Mouse (Mus musculus) neural tube, embryonic 10.5 days (tissue): ENCODE data around the gene Olfr1156.

Source experiments
- DNase-seq: peaks from one replicate; pipeline ENCODE4 v3.0.0-alpha.2; 2017; ENCODE audit warnings: low spot score; ENCODE audit errors: extremely low spot score

Olfr1156 gene

DNA sequence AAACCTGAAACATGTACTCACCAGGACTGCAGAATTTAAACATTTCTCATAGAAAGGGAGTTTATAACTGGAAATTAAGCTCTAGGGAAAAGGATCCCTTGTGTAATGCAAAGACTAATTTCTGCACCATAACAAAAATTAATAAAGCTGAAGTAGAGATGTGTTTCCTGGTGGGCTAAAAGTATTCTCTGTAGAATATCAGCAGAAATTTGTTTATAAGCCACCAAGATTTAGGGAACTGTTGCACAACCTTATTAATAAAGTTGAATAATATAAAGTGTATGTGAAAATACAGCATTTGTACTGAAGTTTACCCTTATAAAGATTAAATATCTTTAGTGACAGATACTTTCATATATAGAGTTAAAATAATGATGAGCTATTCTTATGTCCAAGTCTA, at the start of gene Olfr1156:
TSS of gene Olfr1156 (minus strand) at position 101 of the 400 bp plus-strand sequence.
- no peak for DNase-seq

DNA sequence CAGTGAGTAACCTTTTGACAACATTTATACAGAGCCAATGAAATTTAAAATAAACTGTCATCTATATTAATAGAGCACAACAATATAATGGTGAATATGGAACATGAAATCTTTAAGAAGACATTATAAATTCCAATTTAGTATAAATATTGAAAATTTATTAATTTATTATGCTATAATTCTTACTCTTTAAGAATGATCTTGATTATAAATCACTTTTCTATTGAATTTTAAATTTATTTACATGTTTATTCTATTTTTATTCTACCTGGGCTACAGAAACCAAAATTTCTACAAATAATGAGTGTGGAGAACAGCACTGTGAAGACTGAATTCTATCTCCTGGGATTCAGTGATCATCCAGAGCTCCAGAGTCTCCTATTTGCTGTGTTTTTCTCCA, 36.9 kb upstream of the Olfr1156 start, which contains the start of gene Olfr1158:
TSS of gene Olfr1158 (plus strand) at position 301 of the 400 bp plus-strand sequence.
- no peak for DNase-seq

- DNase-seq: no peak
Measured at GRCm38 (mm10) chr2:87974563-87974962, 21.7 kb upstream of the Olfr1156 start, which contains the start of gene Olfr74. TSS of gene Olfr74 (minus strand) at chr2:87974663.

- DNase-seq: no peak
Measured at GRCm38 (mm10) chr2:87968199-87968598, 15.3 kb upstream of the Olfr1156 start, which contains the start of gene Olfr1157. TSS of gene Olfr1157 (minus strand) at chr2:87968299.

GRCm38 (mm10) chr2:87945037-87945436, 7.9 kb downstream of the Olfr1156 start, which contains the start of gene Olfr1155:
TSS of gene Olfr1155 (minus strand) at chr2:87945137.
- no peak for DNase-seq

- no peak for DNase-seq
Measured at GRCm38 (mm10) chr2:87905066-87905465, 47.8 kb downstream of the Olfr1156 start, which contains the start of gene Olfr1154. TSS of gene Olfr1154 (minus strand) at chr2:87905166.
